Mouse (Mus musculus): Measurements from ENCODE around the gene Tnip3. TPM values are rescaled to one million over a fixed set of nuclear protein-coding genes. Genes with fewer than 3 reads are reported as not detected.

Gene Tnip3
- 0.35 TPM for total RNA-seq (2023)

GRCm38 (mm10) chr6:65525192-65525591 is at the start of gene Tnip3:
TSS of gene Tnip3 (plus strand) at chr6:65525313.

GRCm38 (mm10) chr6:65671451-65671850 is 146.3 kb downstream of the Tnip3 start, which contains the start of gene Ndnf:
TSS of gene Ndnf (plus strand) at chr6:65671590.

Other genes with a start within 250 kb of the Tnip3 start
- not detected for gene C130060K24Rik, start 144.2 kb upstream of the Tnip3 start, total RNA-seq (2023)
- gene Ndnf, start 146.3 kb downstream of the Tnip3 start, total RNA-seq (2023), result 1.3 TPM

All from CD4-positive naive resting alpha-beta T cell, adult 57 days (primary cell).